Comparison of ENCODE assay signal across 9 mouse cellular contexts in the genomic region with DNA sequence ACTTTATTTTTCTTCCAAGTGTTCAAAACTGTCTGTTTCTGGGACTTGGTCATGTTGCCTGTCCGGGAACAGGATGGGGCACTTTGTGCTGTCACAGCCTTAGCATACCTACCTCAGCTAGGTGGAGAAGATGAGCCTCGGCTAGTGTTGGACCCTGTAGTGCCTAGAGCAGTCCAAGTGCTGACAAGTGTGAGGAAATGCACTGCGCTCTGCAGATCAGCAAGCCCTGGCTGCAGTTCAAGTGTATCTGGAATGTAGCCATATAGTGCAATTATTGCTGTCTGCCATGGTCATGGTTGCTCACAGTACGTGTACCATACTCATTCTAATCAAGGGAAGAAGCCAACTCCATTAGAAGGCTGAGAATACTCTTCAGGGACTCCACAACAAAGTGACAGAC. TPM values are rescaled to one million over a fixed set of nuclear protein-coding genes. Genes with fewer than 3 reads are reported as not detected.
DNase-seq lines count a peak whose midpoint lies in the region; ATAC-seq lines count a peak whose summit lies in the region.
"Had no signal": no experiment of that assay in that cellular context is flagged by ENCODE, and none has a peak within 500 bp of the region (broad histone marks: within the 10 kb centered on the region; RNA-seq: fewer than 3 reads in every experiment).

No protein-coding gene starts in this region.

- H3K9ac ChIP-seq in heart, embryonic 11.5 days (ENCODE audit: low read depth, low read length): no peak overlapping the region
- H3K9ac ChIP-seq in lung, embryonic 16.5 days (ENCODE audit: low read length): no peak overlapping the region

- H3K36me3 ChIP-seq in heart, embryonic 11.5 days (ENCODE audit: control insufficient read depth, insufficient read depth, low read length): peaks cover 12% of the 10 kb centered on the region
- peaks cover 34% of the 10 kb centered on the region for H3K36me3 ChIP-seq in lung, embryonic 16.5 days (ENCODE audit: control insufficient read depth, insufficient read depth, low read length)

- ATAC-seq in heart, embryonic 11.5 days (replicated peaks; ENCODE audit: insufficient number of reproducible peaks, low FRiP score, low TSS enrichment): peak; percentile 66; the same call in 1 of the 2 replicates
- ATAC-seq in lung, embryonic 16.5 days (ENCODE audit: low read depth): peak; percentile 87
- no peak for ATAC-seq in CD4-positive, CD25-positive, alpha-beta regulatory T cell, adult 4 months

- H3K9me3 ChIP-seq in heart, embryonic 11.5 days (replicated peaks; ENCODE audit: control insufficient read depth, low read length): no peaks in the 10 kb centered on the region
- H3K9me3 ChIP-seq in lung, embryonic 16.5 days (ENCODE audit: control insufficient read depth, low read length): no peaks in the 10 kb centered on the region

- peak; percentile 83 to 87 for DNase-seq in heart, adult 18-20 months
- DNase-seq in heart, postnatal 25 days (ENCODE audit: low spot score): no peak
- DNase-seq in 3T3-L1 (ENCODE audit: low read depth, low spot score): peak; percentile 45
- DNase-seq in cerebellum, adult 11 months: peak; percentile 59
- no peak for DNase-seq in frontal cortex, postnatal 25 days (ENCODE audit: low spot score in 2 of 2)

- 0 out of 2 replicates have a peak overlapping the region, but pooled peaks have one; percentile 7 for H3K27ac ChIP-seq in heart, embryonic 11.5 days (ENCODE audit: low read depth, low read length)
- H3K27ac ChIP-seq in lung, embryonic 16.5 days (ENCODE audit: low read length): no peak overlapping the region

- intact Hi-C loops in heart, postnatal 25 days (cut with DNase I): no loop called here

- H3K4me3 ChIP-seq in heart, embryonic 11.5 days (ENCODE audit: low read depth, low read length): no peak overlapping the region
- no peak overlapping the region for H3K4me3 ChIP-seq in lung, embryonic 16.5 days (ENCODE audit: low read length)

- H3K4me2 ChIP-seq in heart, embryonic 11.5 days: no peak overlapping the region
- no peak overlapping the region for H3K4me2 ChIP-seq in lung, embryonic 16.5 days (ENCODE audit: low read depth, low read length)

- peaks cover 10% of the 10 kb centered on the region for H3K4me1 ChIP-seq in heart, embryonic 11.5 days (ENCODE audit: control insufficient read depth, insufficient read depth, low read length)
- peaks cover 7% of the 10 kb centered on the region for H3K4me1 ChIP-seq in lung, embryonic 16.5 days (replicated peaks; ENCODE audit: control insufficient read depth, insufficient read depth, low read length)

- H3K27me3 ChIP-seq in heart, embryonic 11.5 days (ENCODE audit: control insufficient read depth, insufficient read depth, low read length): no peaks in the 10 kb centered on the region
- H3K27me3 ChIP-seq in lung, embryonic 16.5 days (ENCODE audit: control insufficient read depth, insufficient read depth, low read depth, low read length): no peaks in the 10 kb centered on the region
- H3K27me3 ChIP-seq: CH12.LX had no signal

- 41% methylated on average over 4 of the region's 4 CpGs for WGBS in heart, embryonic 11.5 days (ENCODE audit: insufficient replicate concordance)
- WGBS in lung, embryonic 16.5 days: 44% methylated on average over 4 of the region's 4 CpGs

RNA-seq across cellular contexts. Expression of a gene that starts 44.5 kb away (rescaled TPM):
- 10 to 100 TPM; 74.5 to 85.3 TPM for total RNA-seq in heart, adult 18-20 months (2021)
- total RNA-seq in heart, postnatal 25 days (2021): 10 to 100 TPM; 70.8 to 73.1 TPM
- polyA plus RNA-seq in heart, embryonic 11.5 days (2014; fragmentation: Nextera tagmentation; extraction: Ambion mirVana): 34.9 and 44.0 TPM in 2 replicates
- polyA plus RNA-seq in lung, embryonic 16.5 days (2015; fragmentation: Nextera tagmentation; extraction: Ambion mirVana): 26.4 and 27.3 TPM in 2 replicates
- polyA plus RNA-seq in CD4-positive, CD25-positive, alpha-beta regulatory T cell, adult 4 months (2017; shearing (Covaris generic)): 10 to 100 TPM in 1 of 2 experiments, 1 to 10 TPM in 1; 5.3 to 11.6 TPM

RNA-seq across cellular contexts. Expression of a gene that starts 47.2 kb away (rescaled TPM):
- 10 to 100 TPM; 27.8 to 28.1 TPM for total RNA-seq in heart, adult 18-20 months (2021)
- 10 to 100 TPM; 25.5 to 32.6 TPM for total RNA-seq in heart, postnatal 25 days (2021)
- polyA plus RNA-seq in heart, embryonic 11.5 days (2014; fragmentation: Nextera tagmentation; extraction: Ambion mirVana): 27.0 and 27.5 TPM in 2 replicates
- 28.8 and 30.5 TPM in 2 replicates for polyA plus RNA-seq in lung, embryonic 16.5 days (2015; fragmentation: Nextera tagmentation; extraction: Ambion mirVana)
- 10 to 100 TPM; 15.4 to 18.1 TPM for polyA plus RNA-seq in CD4-positive, CD25-positive, alpha-beta regulatory T cell, adult 4 months (2017; shearing (Covaris generic))

Comparison
In these comparisons a context has a peak if more than half of its experiments do, and no peak if none do; other contexts are left out.
1. DNase-seq: peak in heart, adult 18-20 months (2 of 2), 3T3-L1 (single experiment) and cerebellum, adult 11 months (single experiment); none in heart, postnatal 25 days (single experiment) and frontal cortex, postnatal 25 days (0 of 2).